Mouse (Mus musculus): ENCODE data around the gene C2. TPM values are rescaled to one million over a fixed set of nuclear protein-coding genes. Genes with fewer than 3 reads are reported as not detected.

Gene C2
- polyA plus RNA-seq (2014; fragmentation: Illumina TruSeq; extraction: RNeasy Lipid Tissue Mini Kit (QIAGEN cat#74804); ENCODE audit: low read depth, low replicate concordance): 5.3 TPM

DNA sequence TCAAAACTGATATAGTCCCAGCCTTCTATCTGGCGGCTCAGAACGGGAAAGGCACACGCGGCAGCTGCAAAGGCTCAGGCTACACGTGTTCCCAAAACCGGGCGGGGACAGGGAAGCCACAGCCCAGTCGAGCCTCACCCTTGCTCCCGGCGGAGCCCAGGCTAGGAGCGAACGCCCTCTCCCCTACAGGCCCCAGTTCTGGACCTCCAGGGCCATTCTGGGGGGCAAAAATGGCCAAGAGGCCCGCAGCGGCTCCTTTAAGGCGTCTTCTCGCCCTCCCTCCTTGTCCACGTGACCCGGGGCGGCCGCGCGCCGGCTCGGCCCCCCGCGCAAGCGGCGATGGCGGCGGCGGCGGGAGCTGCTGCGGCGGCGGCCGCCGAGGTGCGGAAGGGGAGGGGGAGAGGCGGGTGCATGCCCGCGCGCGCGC is at the start of gene C2, which contains the start of gene Ehmt2:
Gene C2 (minus strand): TSS at position 106 of the 427 bp plus-strand sequence.
Gene Ehmt2 (plus strand): TSS at position 310 of the 427 bp plus-strand sequence.

DNA sequence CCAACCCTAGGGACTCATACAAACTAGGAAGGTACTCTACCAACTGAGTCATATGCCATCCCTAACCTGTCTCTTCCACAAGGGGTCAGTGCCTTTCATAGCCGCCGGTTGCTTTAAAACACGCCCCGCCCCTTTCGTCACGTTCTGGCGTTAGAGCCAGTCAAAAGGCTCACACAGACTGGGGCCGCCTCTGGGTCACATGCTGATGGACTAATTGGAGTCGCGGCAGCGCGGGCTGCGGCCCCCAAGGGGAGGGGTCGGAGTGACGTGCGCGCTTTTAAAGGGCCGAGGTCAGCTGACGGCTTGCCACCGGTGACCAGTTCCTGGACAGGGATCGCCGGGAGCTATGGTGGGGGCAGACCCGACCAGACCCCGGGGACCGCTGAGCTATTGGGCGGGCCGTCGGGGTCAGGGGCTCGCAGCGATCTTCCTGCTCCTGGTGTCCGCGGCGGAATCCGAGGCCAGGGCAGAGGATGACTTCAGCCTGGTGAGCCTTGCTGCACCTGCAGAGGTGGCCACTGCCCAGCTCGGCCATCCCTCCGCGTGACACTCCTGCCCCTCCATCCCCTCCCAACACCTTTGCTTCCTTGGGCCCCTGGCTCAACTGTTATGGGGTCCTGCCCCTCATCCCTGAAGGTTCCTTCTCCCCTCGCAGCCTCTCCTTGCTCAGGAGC is 33.1 kb upstream of the C2 start, which contains the start of gene Neu1:
Gene Neu1 (plus strand): TSS at position 193 of the 674 bp plus-strand sequence.

DNA sequence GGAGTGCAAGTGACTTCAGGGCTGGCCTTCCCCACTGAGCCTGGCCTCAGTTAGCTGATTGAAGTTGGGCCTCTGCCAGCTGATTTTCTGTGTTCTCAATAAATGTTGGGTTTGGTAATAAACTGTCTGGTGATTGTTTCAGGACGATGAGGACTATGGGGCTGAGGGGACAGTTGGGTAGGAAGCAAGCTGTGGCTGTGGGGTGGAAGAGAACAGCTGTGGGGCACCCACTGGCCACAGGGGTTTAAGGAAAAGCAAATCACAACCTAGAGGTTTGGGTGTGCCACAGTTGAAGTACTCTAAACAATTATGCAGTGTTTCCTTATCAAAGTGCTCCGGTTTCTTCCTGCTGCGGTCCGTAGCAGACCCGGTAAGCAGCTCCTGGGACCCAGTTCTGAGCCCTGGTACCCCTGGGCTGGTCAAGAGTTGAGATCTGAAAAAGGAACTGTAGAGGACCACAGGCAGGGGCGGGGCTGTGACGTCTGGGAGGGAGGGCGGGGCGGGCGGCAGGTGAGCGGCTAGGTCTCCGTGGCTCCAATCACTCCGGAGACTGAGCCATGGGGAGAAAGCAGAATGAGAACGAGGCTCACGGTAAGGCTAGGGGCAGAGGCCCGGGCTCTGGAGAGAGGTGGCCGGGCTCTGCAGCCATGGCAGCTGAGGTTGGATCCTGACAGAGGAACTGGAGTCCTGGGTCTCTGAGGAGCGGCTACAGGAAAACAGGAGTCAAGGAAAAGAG is 16.0 kb upstream of the C2 start, which contains the start of gene Slc44a4:
Gene Slc44a4 (plus strand): TSS at position 537 of the 736 bp plus-strand sequence.

DNA sequence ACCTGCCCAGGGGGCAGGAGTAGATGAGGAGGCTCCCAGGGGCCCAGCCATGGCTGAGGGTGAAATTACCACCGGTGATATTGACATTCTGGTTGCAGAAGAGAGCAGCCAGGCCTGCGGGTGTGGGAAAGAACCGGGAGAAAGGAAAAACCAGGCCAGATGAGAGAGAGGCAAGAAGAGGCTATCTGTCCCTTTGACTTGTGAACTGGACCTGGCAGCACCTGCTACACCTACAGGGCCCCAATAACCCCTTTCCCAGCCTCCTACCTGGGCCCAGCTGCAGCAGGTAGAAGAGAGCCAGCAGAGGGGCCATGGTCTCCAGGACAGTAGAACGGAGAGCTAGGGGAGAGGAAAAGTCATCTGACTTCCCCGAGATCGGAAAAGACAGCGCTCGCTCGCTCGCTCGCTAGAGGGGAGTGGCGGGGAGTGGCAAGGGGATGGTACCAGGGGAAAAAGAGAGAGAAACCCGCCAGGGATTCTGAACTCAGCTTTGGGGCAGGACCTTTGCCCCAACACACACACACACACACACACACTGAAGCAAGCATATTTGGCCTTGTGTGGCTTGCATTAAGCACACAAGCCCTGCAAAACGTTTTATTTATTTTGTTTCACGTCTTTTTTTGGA is 16.3 kb downstream of the C2 start, which contains the start of gene Gm20547:
Gene Gm20547 (minus strand): TSS at position 360 of the 628 bp plus-strand sequence.

DNA sequence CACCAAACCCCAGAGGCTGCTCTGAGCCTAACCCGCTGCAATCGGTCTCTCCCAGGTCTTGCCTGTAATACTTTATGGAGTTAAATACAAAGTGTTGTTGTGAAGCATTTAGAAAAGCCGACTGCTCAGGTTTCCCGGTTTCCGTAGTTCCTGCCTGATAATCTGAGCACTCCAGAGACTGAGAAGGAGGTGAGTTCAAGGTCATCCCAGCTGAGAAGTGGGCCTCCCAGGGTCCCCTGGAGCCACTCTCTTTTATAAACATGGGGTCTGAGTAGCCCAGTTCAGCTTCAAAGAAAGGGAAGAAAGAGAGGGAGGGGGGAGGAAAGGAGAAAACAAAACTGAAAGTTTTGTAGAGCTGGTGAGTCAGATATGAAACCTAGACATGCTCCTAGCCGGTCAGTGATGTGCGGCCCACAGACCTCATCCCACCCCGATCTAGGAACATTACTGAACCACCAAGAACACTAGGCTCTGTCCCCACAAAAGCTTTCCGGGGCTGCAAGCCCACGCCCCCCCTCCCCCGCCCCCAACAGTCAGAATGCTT is 18.7 kb downstream of the C2 start, which contains the start of gene Zbtb12:
Gene Zbtb12 (plus strand): TSS at position 148 of the 544 bp plus-strand sequence.

DNA sequence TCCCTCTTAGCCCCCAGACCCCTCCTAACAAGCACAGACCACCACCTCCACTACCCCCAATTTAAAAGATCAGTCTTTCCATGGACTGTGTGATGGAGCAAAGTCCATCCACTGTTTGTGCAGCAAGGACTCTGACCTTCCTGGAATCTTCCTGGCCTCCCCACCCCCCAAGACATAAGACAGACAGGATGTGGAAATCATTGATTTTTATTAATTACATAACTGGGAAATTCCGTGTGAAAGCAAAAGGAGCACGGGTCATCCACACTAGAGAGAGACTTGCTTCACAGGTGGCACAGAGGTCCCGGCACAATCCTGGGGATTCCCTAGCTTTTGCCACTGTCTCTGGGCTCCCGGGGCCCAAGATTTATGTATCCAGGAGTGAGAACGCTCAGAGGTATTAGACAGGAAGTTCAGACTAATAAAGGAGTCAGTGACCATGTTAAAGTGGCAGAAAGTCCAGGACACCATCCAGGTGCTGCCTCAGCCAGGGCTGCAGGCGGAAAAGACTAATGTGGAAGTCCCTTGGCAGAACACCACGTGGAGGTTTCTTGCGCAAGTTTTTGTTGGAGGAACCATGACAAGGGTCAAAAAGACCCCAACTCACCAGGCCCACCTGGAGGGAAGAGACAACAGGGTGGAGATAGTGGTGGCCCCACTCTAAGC is 35.5 kb downstream of the C2 start, which contains the start of gene Cfb:
Gene Cfb (minus strand): TSS at position 103 of the 666 bp plus-strand sequence.

DNA sequence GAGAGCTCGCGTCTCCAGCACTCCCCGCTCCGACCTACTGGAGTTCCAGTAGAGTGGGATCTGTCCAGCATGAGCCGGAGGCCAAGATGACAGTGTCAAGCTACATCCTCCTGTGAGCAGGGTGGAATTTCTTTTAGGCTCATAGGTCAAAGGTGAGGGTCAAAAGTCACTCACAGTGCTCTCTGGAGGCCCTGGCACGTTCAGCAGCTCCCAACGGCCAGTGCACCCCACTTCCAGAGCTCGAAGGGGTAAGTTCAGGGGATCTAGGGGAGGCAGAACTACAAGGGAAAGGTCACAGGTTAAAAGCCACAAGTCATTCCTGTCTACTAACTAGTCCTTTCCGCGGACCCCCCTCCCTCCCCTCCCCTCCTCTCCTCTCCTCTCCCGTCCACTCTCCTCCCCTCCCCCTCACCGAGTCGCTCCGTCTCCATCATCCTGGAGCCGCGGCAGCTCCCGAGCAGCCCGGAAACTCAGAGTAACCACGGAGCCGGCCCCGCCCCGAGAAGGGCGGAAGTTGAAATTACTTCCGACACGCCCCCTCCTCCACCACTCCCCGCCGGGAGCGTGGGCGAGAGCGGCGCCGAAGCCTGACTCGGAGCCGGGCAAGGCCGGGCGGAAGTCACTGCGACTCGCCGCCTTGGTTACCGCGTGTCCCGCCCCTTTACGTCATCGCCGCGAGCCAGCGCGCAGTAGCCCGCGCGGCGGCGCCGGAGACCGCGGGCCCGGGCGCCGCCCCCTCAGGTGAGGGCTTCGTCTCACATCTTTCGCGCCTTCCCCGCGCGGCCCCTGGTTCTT is 48.1 kb downstream of the C2 start, which contains the start of the genes Skiv2l and Nelfe:
Gene Skiv2l (minus strand): TSS at position 489 of the 795 bp plus-strand sequence.
Gene Nelfe (plus strand): TSS at position 670 of the 795 bp plus-strand sequence.

DNA sequence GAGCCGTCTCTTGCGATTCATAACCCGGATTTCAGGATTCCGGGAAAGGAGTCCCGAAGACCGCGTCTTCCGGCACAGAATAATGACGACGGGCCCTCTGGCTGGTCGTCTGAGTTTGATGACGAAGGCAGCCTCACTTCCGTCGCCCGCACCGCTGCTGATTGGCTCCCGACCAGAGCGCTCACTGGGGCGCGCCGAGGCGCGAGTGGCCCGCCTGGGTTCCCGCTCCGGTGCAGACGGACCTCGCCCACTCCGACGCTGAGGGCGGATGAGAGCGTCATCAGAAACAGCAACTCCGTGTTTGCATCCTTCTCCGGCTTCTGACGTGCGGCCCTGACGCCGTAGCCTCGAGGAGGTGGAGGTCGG is 61.2 kb downstream of the C2 start, which contains the start of the genes Stk19 and Dxo:
Gene Stk19 (minus strand): TSS at position 90 of the 366 bp plus-strand sequence.
Gene Dxo (plus strand): TSS at position 164 of the 366 bp plus-strand sequence.

Other genes starting within 250 kb of the C2 start
- 19.1 TPM for gene Tnxb, start 227.7 kb downstream of the C2 start, polyA plus RNA-seq (2014; fragmentation: Illumina TruSeq; extraction: RNeasy Lipid Tissue Mini Kit (QIAGEN cat#74804); ENCODE audit: low read depth, low replicate concordance)
- gene C4b, start 154.4 kb downstream of the C2 start, polyA plus RNA-seq (2014; fragmentation: Illumina TruSeq; extraction: RNeasy Lipid Tissue Mini Kit (QIAGEN cat#74804); ENCODE audit: low read depth, low replicate concordance): 19.0 TPM
- gene Cyp21a1, start 93.7 kb downstream of the C2 start, polyA plus RNA-seq (2014; fragmentation: Illumina TruSeq; extraction: RNeasy Lipid Tissue Mini Kit (QIAGEN cat#74804); ENCODE audit: low read depth, low replicate concordance): not detected
- gene Stk19, start 61.3 kb downstream of the C2 start, polyA plus RNA-seq (2014; fragmentation: Illumina TruSeq; extraction: RNeasy Lipid Tissue Mini Kit (QIAGEN cat#74804); ENCODE audit: low read depth, low replicate concordance): 15.7 TPM
- 18.6 TPM for gene Dxo, start 61.2 kb downstream of the C2 start, polyA plus RNA-seq (2014; fragmentation: Illumina TruSeq; extraction: RNeasy Lipid Tissue Mini Kit (QIAGEN cat#74804); ENCODE audit: low read depth, low replicate concordance)
- gene Skiv2l, start 48.1 kb downstream of the C2 start, polyA plus RNA-seq (2014; fragmentation: Illumina TruSeq; extraction: RNeasy Lipid Tissue Mini Kit (QIAGEN cat#74804); ENCODE audit: low read depth, low replicate concordance): 20.6 TPM
- 20.1 TPM for gene Nelfe, start 47.9 kb downstream of the C2 start, polyA plus RNA-seq (2014; fragmentation: Illumina TruSeq; extraction: RNeasy Lipid Tissue Mini Kit (QIAGEN cat#74804); ENCODE audit: low read depth, low replicate concordance)
- gene Cfb, start 35.7 kb downstream of the C2 start, polyA plus RNA-seq (2014; fragmentation: Illumina TruSeq; extraction: RNeasy Lipid Tissue Mini Kit (QIAGEN cat#74804); ENCODE audit: low read depth, low replicate concordance): 3.5 TPM
- 11.8 TPM for gene Zbtb12, start 18.8 kb downstream of the C2 start, polyA plus RNA-seq (2014; fragmentation: Illumina TruSeq; extraction: RNeasy Lipid Tissue Mini Kit (QIAGEN cat#74804); ENCODE audit: low read depth, low replicate concordance)
- not detected for gene Gm20547, start 16.2 kb downstream of the C2 start, polyA plus RNA-seq (2014; fragmentation: Illumina TruSeq; extraction: RNeasy Lipid Tissue Mini Kit (QIAGEN cat#74804); ENCODE audit: low read depth, low replicate concordance)
- gene Ehmt2, start 204 bp upstream of the C2 start, polyA plus RNA-seq (2014; fragmentation: Illumina TruSeq; extraction: RNeasy Lipid Tissue Mini Kit (QIAGEN cat#74804); ENCODE audit: low read depth, low replicate concordance): 40.6 TPM
- gene Slc44a4, start 16.2 kb upstream of the C2 start, polyA plus RNA-seq (2014; fragmentation: Illumina TruSeq; extraction: RNeasy Lipid Tissue Mini Kit (QIAGEN cat#74804); ENCODE audit: low read depth, low replicate concordance): not detected
- 18.6 TPM for gene Neu1, start 33.0 kb upstream of the C2 start, polyA plus RNA-seq (2014; fragmentation: Illumina TruSeq; extraction: RNeasy Lipid Tissue Mini Kit (QIAGEN cat#74804); ENCODE audit: low read depth, low replicate concordance)
- 7.8 TPM for gene Hspa1b, start 61.0 kb upstream of the C2 start, polyA plus RNA-seq (2014; fragmentation: Illumina TruSeq; extraction: RNeasy Lipid Tissue Mini Kit (QIAGEN cat#74804); ENCODE audit: low read depth, low replicate concordance)
- not detected for gene Gm20481, start 71.6 kb upstream of the C2 start, polyA plus RNA-seq (2014; fragmentation: Illumina TruSeq; extraction: RNeasy Lipid Tissue Mini Kit (QIAGEN cat#74804); ENCODE audit: low read depth, low replicate concordance)
- 10.2 TPM for gene Hspa1a, start 73.9 kb upstream of the C2 start, polyA plus RNA-seq (2014; fragmentation: Illumina TruSeq; extraction: RNeasy Lipid Tissue Mini Kit (QIAGEN cat#74804); ENCODE audit: low read depth, low replicate concordance)
- gene Hspa1l, start 74.4 kb upstream of the C2 start, polyA plus RNA-seq (2014; fragmentation: Illumina TruSeq; extraction: RNeasy Lipid Tissue Mini Kit (QIAGEN cat#74804); ENCODE audit: low read depth, low replicate concordance): 9.2 TPM
- 17.0 TPM for gene Lsm2, start 83.6 kb upstream of the C2 start, polyA plus RNA-seq (2014; fragmentation: Illumina TruSeq; extraction: RNeasy Lipid Tissue Mini Kit (QIAGEN cat#74804); ENCODE audit: low read depth, low replicate concordance)
- 20.7 TPM for gene Vars, start 102.7 kb upstream of the C2 start, polyA plus RNA-seq (2014; fragmentation: Illumina TruSeq; extraction: RNeasy Lipid Tissue Mini Kit (QIAGEN cat#74804); ENCODE audit: low read depth, low replicate concordance)
- 6.5 TPM for gene Vwa7, start 118.3 kb upstream of the C2 start, polyA plus RNA-seq (2014; fragmentation: Illumina TruSeq; extraction: RNeasy Lipid Tissue Mini Kit (QIAGEN cat#74804); ENCODE audit: low read depth, low replicate concordance)
- 0.58 TPM for gene Sapcd1, start 129.8 kb upstream of the C2 start, polyA plus RNA-seq (2014; fragmentation: Illumina TruSeq; extraction: RNeasy Lipid Tissue Mini Kit (QIAGEN cat#74804); ENCODE audit: low read depth, low replicate concordance)
- gene Msh5, start 148.5 kb upstream of the C2 start, polyA plus RNA-seq (2014; fragmentation: Illumina TruSeq; extraction: RNeasy Lipid Tissue Mini Kit (QIAGEN cat#74804); ENCODE audit: low read depth, low replicate concordance): 0.55 TPM
- gene Clic1, start 151.7 kb upstream of the C2 start, polyA plus RNA-seq (2014; fragmentation: Illumina TruSeq; extraction: RNeasy Lipid Tissue Mini Kit (QIAGEN cat#74804); ENCODE audit: low read depth, low replicate concordance): 50.4 TPM
- gene Ddah2, start 160.8 kb upstream of the C2 start, polyA plus RNA-seq (2014; fragmentation: Illumina TruSeq; extraction: RNeasy Lipid Tissue Mini Kit (QIAGEN cat#74804); ENCODE audit: low read depth, low replicate concordance): 33.4 TPM
- not detected for gene Ly6g6c, start 167.1 kb upstream of the C2 start, polyA plus RNA-seq (2014; fragmentation: Illumina TruSeq; extraction: RNeasy Lipid Tissue Mini Kit (QIAGEN cat#74804); ENCODE audit: low read depth, low replicate concordance)
- gene Mpig6b, start 167.9 kb upstream of the C2 start, polyA plus RNA-seq (2014; fragmentation: Illumina TruSeq; extraction: RNeasy Lipid Tissue Mini Kit (QIAGEN cat#74804); ENCODE audit: low read depth, low replicate concordance): not detected
- not detected for gene Ly6g6e, start 178.6 kb upstream of the C2 start, polyA plus RNA-seq (2014; fragmentation: Illumina TruSeq; extraction: RNeasy Lipid Tissue Mini Kit (QIAGEN cat#74804); ENCODE audit: low read depth, low replicate concordance)
- gene Ly6g6d, start 179.8 kb upstream of the C2 start, polyA plus RNA-seq (2014; fragmentation: Illumina TruSeq; extraction: RNeasy Lipid Tissue Mini Kit (QIAGEN cat#74804); ENCODE audit: low read depth, low replicate concordance): not detected
- not detected for gene Ly6g6f, start 187.3 kb upstream of the C2 start, polyA plus RNA-seq (2014; fragmentation: Illumina TruSeq; extraction: RNeasy Lipid Tissue Mini Kit (QIAGEN cat#74804); ENCODE audit: low read depth, low replicate concordance)
- 72.3 TPM for gene Abhd16a, start 191.0 kb upstream of the C2 start, polyA plus RNA-seq (2014; fragmentation: Illumina TruSeq; extraction: RNeasy Lipid Tissue Mini Kit (QIAGEN cat#74804); ENCODE audit: low read depth, low replicate concordance)
- gene Ly6g5c, start 210.0 kb upstream of the C2 start, polyA plus RNA-seq (2014; fragmentation: Illumina TruSeq; extraction: RNeasy Lipid Tissue Mini Kit (QIAGEN cat#74804); ENCODE audit: low read depth, low replicate concordance): not detected
- gene Ly6g5b, start 217.2 kb upstream of the C2 start, polyA plus RNA-seq (2014; fragmentation: Illumina TruSeq; extraction: RNeasy Lipid Tissue Mini Kit (QIAGEN cat#74804); ENCODE audit: low read depth, low replicate concordance): 0.39 TPM
- 17.0 TPM for gene Gpank1, start 223.2 kb upstream of the C2 start, polyA plus RNA-seq (2014; fragmentation: Illumina TruSeq; extraction: RNeasy Lipid Tissue Mini Kit (QIAGEN cat#74804); ENCODE audit: low read depth, low replicate concordance)
- 145 TPM for gene Csnk2b, start 223.8 kb upstream of the C2 start, polyA plus RNA-seq (2014; fragmentation: Illumina TruSeq; extraction: RNeasy Lipid Tissue Mini Kit (QIAGEN cat#74804); ENCODE audit: low read depth, low replicate concordance)
- gene D17H6S53E, start 228.1 kb upstream of the C2 start, polyA plus RNA-seq (2014; fragmentation: Illumina TruSeq; extraction: RNeasy Lipid Tissue Mini Kit (QIAGEN cat#74804); ENCODE audit: low read depth, low replicate concordance): 22.9 TPM
- gene Apom, start 233.8 kb upstream of the C2 start, polyA plus RNA-seq (2014; fragmentation: Illumina TruSeq; extraction: RNeasy Lipid Tissue Mini Kit (QIAGEN cat#74804); ENCODE audit: low read depth, low replicate concordance): not detected
- 122 TPM for gene Bag6, start 236.9 kb upstream of the C2 start, polyA plus RNA-seq (2014; fragmentation: Illumina TruSeq; extraction: RNeasy Lipid Tissue Mini Kit (QIAGEN cat#74804); ENCODE audit: low read depth, low replicate concordance)

Data from heart, adult 10 weeks (tissue).